Mouse (Mus musculus): ENCODE results near the gene Akap9. TPM values are rescaled to one million over a fixed set of nuclear protein-coding genes. Genes with fewer than 3 reads are reported as not detected.
"Not testable (repeated sequence)": the region's sequence is repeated elsewhere in the genome, so short reads cannot be mapped to it uniquely, and the experiment has no call there.

Gene Akap9
- 10 to 100 TPM; 57.2 to 62.5 TPM for total RNA-seq (2021)

GRCm38 (mm10) chr5:3927801-3928689, at the start of gene Akap9:
Akap9 (plus strand) TSS chr5:3928054.
- DNase-seq (ENCODE audit: extremely low spot score in 1 of 2, low spot score in 1 of 2) = peak; percentile 58 to 70

- DNase-seq (ENCODE audit: extremely low spot score in 1 of 2, low spot score in 1 of 2) = not testable (repeated sequence)
These were observed 41.0 kb upstream of the Akap9 start for GRCm38 (mm10) chr5:3886862-3887261.

GRCm38 (mm10) chr5:3889201-3889600, 38.7 kb upstream of the Akap9 start:
- no peak for DNase-seq (ENCODE audit: extremely low spot score in 1 of 2, low spot score in 1 of 2)

GRCm38 (mm10) chr5:3893459-3894293, 34.2 kb upstream of the Akap9 start, which contains the start of gene Mterf1a:
Mterf1a (minus strand) TSS chr5:3893933.
- peak in 1 of 2 experiments; percentile 7 for DNase-seq (ENCODE audit: extremely low spot score in 1 of 2, low spot score in 1 of 2)

- DNase-seq (ENCODE audit: extremely low spot score in 1 of 2, low spot score in 1 of 2) = not testable (repeated sequence)
These were observed 33.6 kb upstream of the Akap9 start for GRCm38 (mm10) chr5:3894294-3894619.

GRCm38 (mm10) chr5:3905471-3905870, 22.4 kb upstream of the Akap9 start:
- DNase-seq (ENCODE audit: extremely low spot score in 1 of 2, low spot score in 1 of 2) = no peak

- no peak for DNase-seq (ENCODE audit: extremely low spot score in 1 of 2, low spot score in 1 of 2)
These were observed 5.5 kb upstream of the Akap9 start for GRCm38 (mm10) chr5:3922350-3922749.

GRCm38 (mm10) chr5:3926666-3927065, 1.2 kb upstream of the Akap9 start:
- DNase-seq (ENCODE audit: extremely low spot score in 1 of 2, low spot score in 1 of 2) = no peak

- DNase-seq (ENCODE audit: extremely low spot score in 1 of 2, low spot score in 1 of 2) = peak in 1 of 2 experiments; percentile 14
These were observed 814 bp downstream of the Akap9 start for GRCm38 (mm10) chr5:3928690-3929046.

- no peak for DNase-seq (ENCODE audit: extremely low spot score in 1 of 2, low spot score in 1 of 2)
These were observed 2.9 kb downstream of the Akap9 start for GRCm38 (mm10) chr5:3930760-3931159.

- DNase-seq (ENCODE audit: extremely low spot score in 1 of 2, low spot score in 1 of 2) = no peak
These were observed 3.8 kb downstream of the Akap9 start for GRCm38 (mm10) chr5:3931636-3932035.

GRCm38 (mm10) chr5:3933551-3933950, 5.7 kb downstream of the Akap9 start:
- no peak for DNase-seq (ENCODE audit: extremely low spot score in 1 of 2, low spot score in 1 of 2)

GRCm38 (mm10) chr5:3935266-3935665, 7.4 kb downstream of the Akap9 start:
- DNase-seq (ENCODE audit: extremely low spot score in 1 of 2, low spot score in 1 of 2) = no peak

GRCm38 (mm10) chr5:3935778-3936554, 8.1 kb downstream of the Akap9 start:
- no peak for DNase-seq (ENCODE audit: extremely low spot score in 1 of 2, low spot score in 1 of 2)

GRCm38 (mm10) chr5:3938905-3939304, 11.1 kb downstream of the Akap9 start:
- DNase-seq (ENCODE audit: extremely low spot score in 1 of 2, low spot score in 1 of 2) = no peak

GRCm38 (mm10) chr5:3939335-3939734, 11.5 kb downstream of the Akap9 start:
- no peak for DNase-seq (ENCODE audit: extremely low spot score in 1 of 2, low spot score in 1 of 2)

- no peak for DNase-seq (ENCODE audit: extremely low spot score in 1 of 2, low spot score in 1 of 2)
These were observed 13.4 kb downstream of the Akap9 start for GRCm38 (mm10) chr5:3941240-3941639.

- DNase-seq (ENCODE audit: extremely low spot score in 1 of 2, low spot score in 1 of 2) = not testable (repeated sequence)
These were observed 15.3 kb downstream of the Akap9 start for GRCm38 (mm10) chr5:3943169-3943568.

- no peak for DNase-seq (ENCODE audit: extremely low spot score in 1 of 2, low spot score in 1 of 2)
These were observed 24.6 kb downstream of the Akap9 start for GRCm38 (mm10) chr5:3952498-3952897.

GRCm38 (mm10) chr5:3954541-3954940, 26.7 kb downstream of the Akap9 start:
- no peak for DNase-seq (ENCODE audit: extremely low spot score in 1 of 2, low spot score in 1 of 2)

- no peak for DNase-seq (ENCODE audit: extremely low spot score in 1 of 2, low spot score in 1 of 2)
These were observed 33.4 kb downstream of the Akap9 start for GRCm38 (mm10) chr5:3961286-3961685.

Data from layer of hippocampus, postnatal 25 days (tissue).